Mouse (Mus musculus) urinary bladder, postnatal 14 days (tissue): Measurements from ENCODE around the gene Ism2.

Source experiments
- DNase-seq: peaks from one replicate; pipeline ENCODE4 v3.0.0; 2021; ENCODE audit warnings: low spot score

The Ism2 gene

GRCm38 (mm10) chr12:87230379-87230895 lies 69.1 kb downstream of the Ism2 start:
- DNase-seq, result no peak

GRCm38 (mm10) chr12:87229633-87230032 lies 69.9 kb downstream of the Ism2 start:
- DNase-seq, result no peak
